Mouse (Mus musculus): ENCODE data around the gene Acad12. TPM values are rescaled to one million over a fixed set of nuclear protein-coding genes. Genes with fewer than 3 reads are reported as not detected.

Acad12 gene
- polyA plus RNA-seq, 1 experiment from 2014 or later = 2.4 TPM

- Histone ChIP-seq H3K4me1 (replicated peaks; ENCODE audit: control insufficient read depth, insufficient read depth, low read length) (peaks cover 12% of the 10 kb centered on the region), H3K9ac (ENCODE audit: low read length) (peak overlapping the region; percentile 76), H3K36me3 (ENCODE audit: control insufficient read depth, insufficient read depth, low read length) (no peaks in the 10 kb centered on the region), H3K27ac (ENCODE audit: low read depth) (peak overlapping the region; percentile 35; the same call in 1 of the 2 replicates), H3K4me3 (ENCODE audit: low read depth, low read length) (peak overlapping the region; percentile 68), H3K4me2 (ENCODE audit: low read length) (peak overlapping the region; percentile 88), H3K27me3 (replicated peaks; ENCODE audit: control insufficient read depth, insufficient read depth, low read length) (no peaks in the 10 kb centered on the region), H3K9me3 (ENCODE audit: control insufficient read depth, low read length) (no peaks in the 10 kb centered on the region)
- ATAC-seq (replicated peaks; ENCODE audit: low FRiP score, low TSS enrichment, low read depth) (peak; percentile 38), DNase-seq (ENCODE audit: low spot score) (peak; percentile 69)
- 4% methylated on average over 33 of the region's 33 CpGs for WGBS
Observed at GRCm38 (mm10) chr5:121592816-121593407, 25.8 kb downstream of the Acad12 start.

GRCm38 (mm10) chr5:121592064-121592815 lies 26.5 kb downstream of the Acad12 start:
- Histone ChIP-seq H3K9me3 (ENCODE audit: control insufficient read depth, low read length) (no peaks in the 10 kb centered on the region), H3K4me3 (ENCODE audit: low read depth, low read length) (peak overlapping the region; percentile 68), H3K4me1 (replicated peaks; ENCODE audit: control insufficient read depth, insufficient read depth, low read length) (peaks cover 12% of the 10 kb centered on the region), H3K27me3 (replicated peaks; ENCODE audit: control insufficient read depth, insufficient read depth, low read length) (no peaks in the 10 kb centered on the region), H3K4me2 (ENCODE audit: low read length) (peak overlapping the region; percentile 88), H3K27ac (ENCODE audit: low read depth) (no peak overlapping the region), H3K9ac (ENCODE audit: low read length) (no peak overlapping the region), H3K36me3 (ENCODE audit: control insufficient read depth, insufficient read depth, low read length) (no peaks in the 10 kb centered on the region)
- DNase-seq (ENCODE audit: low spot score) (no peak), ATAC-seq (replicated peaks; ENCODE audit: low FRiP score, low TSS enrichment, low read depth) (no peak)
- 65% methylated on average over 11 of the region's 11 CpGs for WGBS

GRCm38 (mm10) chr5:121591417-121592063 lies 27.2 kb downstream of the Acad12 start:
- no peak overlapping the region for H3K4me3 ChIP-seq (ENCODE audit: low read depth, low read length)
- 74% methylated on average over 11 of the region's 11 CpGs for WGBS
- H3K4me2 ChIP-seq (ENCODE audit: low read length) = no peak overlapping the region
- no peaks in the 10 kb centered on the region for H3K36me3 ChIP-seq (ENCODE audit: control insufficient read depth, insufficient read depth, low read length)
- H3K4me1 ChIP-seq (replicated peaks; ENCODE audit: control insufficient read depth, insufficient read depth, low read length) = peaks cover 15% of the 10 kb centered on the region
- DNase-seq (ENCODE audit: low spot score) = no peak
- H3K9me3 ChIP-seq (ENCODE audit: control insufficient read depth, low read length) = no peaks in the 10 kb centered on the region
- H3K27ac ChIP-seq (ENCODE audit: low read depth) = no peak overlapping the region
- H3K9ac ChIP-seq (ENCODE audit: low read length) = no peak overlapping the region
- no peaks in the 10 kb centered on the region for H3K27me3 ChIP-seq (replicated peaks; ENCODE audit: control insufficient read depth, insufficient read depth, low read length)
- no peak for ATAC-seq (replicated peaks; ENCODE audit: low FRiP score, low TSS enrichment, low read depth)

GRCm38 (mm10) chr5:121589928-121590327 lies 28.8 kb downstream of the Acad12 start:
- no peak for ATAC-seq (replicated peaks; ENCODE audit: low FRiP score, low TSS enrichment, low read depth)
- 88% methylated on average over 6 of the region's 6 CpGs for WGBS
- H3K4me3 ChIP-seq (ENCODE audit: low read depth, low read length) = no peak overlapping the region

GRCm38 (mm10) chr5:121586400-121587039 lies 32.2 kb downstream of the Acad12 start:
- Histone ChIP-seq H3K4me2 (ENCODE audit: low read length) (no peak overlapping the region), H3K9me3 (ENCODE audit: control insufficient read depth, low read length) (no peaks in the 10 kb centered on the region), H3K36me3 (ENCODE audit: control insufficient read depth, insufficient read depth, low read length) (no peaks in the 10 kb centered on the region), H3K27me3 (replicated peaks; ENCODE audit: control insufficient read depth, insufficient read depth, low read length) (no peaks in the 10 kb centered on the region), H3K4me3 (ENCODE audit: low read depth, low read length) (no peak overlapping the region), H3K9ac (ENCODE audit: low read length) (no peak overlapping the region), H3K27ac (ENCODE audit: low read depth) (peak overlapping the region; percentile 29; the same call in 1 of the 2 replicates), H3K4me1 (replicated peaks; ENCODE audit: control insufficient read depth, insufficient read depth, low read length) (peaks cover 14% of the 10 kb centered on the region)
- WGBS = 61% methylated on average over 6 of the region's 6 CpGs
- ATAC-seq (replicated peaks; ENCODE audit: low FRiP score, low TSS enrichment, low read depth) (no peak), DNase-seq (ENCODE audit: low spot score) (no peak)

More at GRCm38 (mm10) chr5:121589928-121590327, 28.8 kb downstream of the Acad12 start:
- no peaks in the 10 kb centered on the region for H3K27me3 ChIP-seq (replicated peaks; ENCODE audit: control insufficient read depth, insufficient read depth, low read length)
- H3K27ac ChIP-seq (ENCODE audit: low read depth) = no peak overlapping the region
- H3K9ac ChIP-seq (ENCODE audit: low read length) = no peak overlapping the region
- peaks cover 19% of the 10 kb centered on the region for H3K4me1 ChIP-seq (replicated peaks; ENCODE audit: control insufficient read depth, insufficient read depth, low read length)
- H3K4me2 ChIP-seq (ENCODE audit: low read length) = no peak overlapping the region
- no peak for DNase-seq (ENCODE audit: low spot score)
- no peaks in the 10 kb centered on the region for H3K9me3 ChIP-seq (ENCODE audit: control insufficient read depth, low read length)
- no peaks in the 10 kb centered on the region for H3K36me3 ChIP-seq (ENCODE audit: control insufficient read depth, insufficient read depth, low read length)

GRCm38 (mm10) chr5:121585699-121586098 lies 33.0 kb downstream of the Acad12 start:
- Histone ChIP-seq H3K9me3 (ENCODE audit: control insufficient read depth, low read length) (no peaks in the 10 kb centered on the region), H3K9ac (ENCODE audit: low read length) (no peak overlapping the region), H3K4me3 (ENCODE audit: low read depth, low read length) (no peak overlapping the region), H3K27ac (ENCODE audit: low read depth) (0 out of 2 replicates have a peak overlapping the region, but pooled peaks have one; percentile 29), H3K36me3 (ENCODE audit: control insufficient read depth, insufficient read depth, low read length) (no peaks in the 10 kb centered on the region), H3K27me3 (replicated peaks; ENCODE audit: control insufficient read depth, insufficient read depth, low read length) (no peaks in the 10 kb centered on the region), H3K4me2 (ENCODE audit: low read length) (no peak overlapping the region), H3K4me1 (replicated peaks; ENCODE audit: control insufficient read depth, insufficient read depth, low read length) (peaks cover 14% of the 10 kb centered on the region)
- ATAC-seq (replicated peaks; ENCODE audit: low FRiP score, low TSS enrichment, low read depth) = no peak
- 88% methylated on average over 5 of the region's 5 CpGs for WGBS
- DNase-seq (ENCODE audit: low spot score) = no peak

GRCm38 (mm10) chr5:121585005-121585404 lies 33.7 kb downstream of the Acad12 start:
- no peaks in the 10 kb centered on the region for H3K27me3 ChIP-seq (replicated peaks; ENCODE audit: control insufficient read depth, insufficient read depth, low read length)
- no peak for ATAC-seq (replicated peaks; ENCODE audit: low FRiP score, low TSS enrichment, low read depth)
- no peak overlapping the region for H3K4me3 ChIP-seq (ENCODE audit: low read depth, low read length)
- WGBS = 94% methylated on average over 10 of the region's 10 CpGs
- H3K9me3 ChIP-seq (ENCODE audit: control insufficient read depth, low read length) = no peaks in the 10 kb centered on the region
- DNase-seq (ENCODE audit: low spot score) = no peak
- no peak overlapping the region for H3K4me2 ChIP-seq (ENCODE audit: low read length)
- H3K27ac ChIP-seq (ENCODE audit: low read depth) = no peak overlapping the region
- peaks cover 5% of the 10 kb centered on the region for H3K36me3 ChIP-seq (ENCODE audit: control insufficient read depth, insufficient read depth, low read length)
- H3K9ac ChIP-seq (ENCODE audit: low read length) = no peak overlapping the region
- H3K4me1 ChIP-seq (replicated peaks; ENCODE audit: control insufficient read depth, insufficient read depth, low read length) = peaks cover 14% of the 10 kb centered on the region

- ATAC-seq (replicated peaks; ENCODE audit: low FRiP score, low TSS enrichment, low read depth) (peak; percentile 81), DNase-seq (ENCODE audit: low spot score) (peak; percentile 70)
- Histone ChIP-seq H3K4me3 (ENCODE audit: low read depth, low read length) (no peak overlapping the region), H3K9me3 (ENCODE audit: control insufficient read depth, low read length) (no peaks in the 10 kb centered on the region), H3K9ac (ENCODE audit: low read length) (no peak overlapping the region), H3K4me1 (replicated peaks; ENCODE audit: control insufficient read depth, insufficient read depth, low read length) (peaks cover 14% of the 10 kb centered on the region), H3K36me3 (ENCODE audit: control insufficient read depth, insufficient read depth, low read length) (peaks cover 16% of the 10 kb centered on the region), H3K27me3 (replicated peaks; ENCODE audit: control insufficient read depth, insufficient read depth, low read length) (no peaks in the 10 kb centered on the region), H3K4me2 (ENCODE audit: low read length) (no peak overlapping the region), H3K27ac (ENCODE audit: low read depth) (no peak overlapping the region)
- 53% methylated on average over 12 of the region's 12 CpGs for WGBS
Observed at GRCm38 (mm10) chr5:121583765-121584501, 34.8 kb downstream of the Acad12 start.
